Mouse (Mus musculus): Measurements from ENCODE around the gene Prom1.

The Prom1 gene

GRCm38 (mm10) chr5:43976821-43977561, 124.8 kb downstream of the Prom1 start:
- DNase-seq (ENCODE audit: extremely low read depth, low read depth) = no peak

GRCm38 (mm10) chr5:43974166-43974565, 127.7 kb downstream of the Prom1 start:
- DNase-seq (ENCODE audit: extremely low read depth, low read depth) = no peak

- no peak for DNase-seq (ENCODE audit: extremely low read depth, low read depth)
Measured at GRCm38 (mm10) chr5:43971156-43971555, 130.7 kb downstream of the Prom1 start.

- DNase-seq (ENCODE audit: extremely low read depth, low read depth) = no peak
Measured at GRCm38 (mm10) chr5:43970532-43970931, 131.3 kb downstream of the Prom1 start.

- DNase-seq (ENCODE audit: extremely low read depth, low read depth) = no peak
Measured at GRCm38 (mm10) chr5:43968634-43969033, 133.2 kb downstream of the Prom1 start.

GRCm38 (mm10) chr5:43961056-43961455, 140.8 kb downstream of the Prom1 start:
- no peak for DNase-seq (ENCODE audit: extremely low read depth, low read depth)

- DNase-seq (ENCODE audit: extremely low read depth, low read depth) = no peak
Measured at GRCm38 (mm10) chr5:43959884-43960440, 141.9 kb downstream of the Prom1 start.

GRCm38 (mm10) chr5:43953241-43953640, 148.6 kb downstream of the Prom1 start:
- no peak for DNase-seq (ENCODE audit: extremely low read depth, low read depth)

- DNase-seq (ENCODE audit: extremely low read depth, low read depth) = no peak
Measured at GRCm38 (mm10) chr5:43948748-43949275, 153.0 kb downstream of the Prom1 start.

GRCm38 (mm10) chr5:43948111-43948743, 153.6 kb downstream of the Prom1 start:
- no peak for DNase-seq (ENCODE audit: extremely low read depth, low read depth)

GRCm38 (mm10) chr5:43947330-43947977, 154.4 kb downstream of the Prom1 start:
- no peak for DNase-seq (ENCODE audit: extremely low read depth, low read depth)
